Mouse (Mus musculus) heart, adult 9 months (tissue): ENCODE results near the gene Katnbl1.
A peak's percentile ranks its signal among the peaks of the same experiment; 100 is the strongest.
"Not testable (repeated sequence)": the region's sequence is repeated elsewhere in the genome, so short reads cannot be mapped to it uniquely, and the experiment has no call there.

ENCODE experiments used
- DNase-seq, 2 experiments: peaks; one replicate each; pipeline ENCODE4 v3.0.0; 2022; ENCODE audit warnings: low spot score in 2 of 2

The Katnbl1 gene

DNA sequence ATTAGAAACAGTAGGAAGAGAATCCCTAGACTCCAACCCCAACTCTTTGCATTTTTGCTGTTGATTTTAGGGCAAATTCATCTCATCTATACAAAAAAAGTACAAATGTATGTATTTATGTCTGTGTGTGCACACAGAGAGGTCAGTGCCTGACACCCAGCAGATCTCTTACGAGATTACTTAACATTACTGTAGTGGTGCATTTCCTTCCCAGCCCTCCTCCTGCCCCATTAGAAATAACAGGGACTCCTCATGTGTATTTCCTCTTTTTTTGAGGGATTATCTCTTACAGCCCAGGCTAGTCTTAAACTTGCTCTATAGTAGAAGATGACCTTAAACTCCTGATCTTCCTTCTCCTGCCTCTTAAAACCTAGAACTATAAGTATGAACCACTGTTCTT, 13.7 kb downstream of the Katnbl1 start:
- no peak for DNase-seq

DNA sequence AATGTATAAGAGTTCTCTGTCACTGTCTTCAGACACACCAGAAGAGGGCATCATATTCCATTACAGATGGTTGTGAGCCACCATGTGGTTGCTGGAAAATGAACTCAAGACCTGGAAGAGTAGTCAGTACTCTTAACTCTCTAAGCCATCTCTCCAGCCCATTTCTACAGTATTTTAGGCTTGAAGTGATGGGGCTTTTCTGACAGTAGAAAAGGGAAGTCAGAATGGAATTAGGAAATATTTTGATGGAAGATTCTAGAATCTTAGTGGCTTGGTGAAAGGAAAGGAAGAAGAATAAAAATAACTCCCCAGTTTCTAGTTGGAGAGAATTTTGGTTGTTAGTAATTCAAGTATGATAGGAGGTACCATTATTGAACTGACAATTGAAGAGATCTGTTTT, 14.9 kb downstream of the Katnbl1 start:
- DNase-seq = no peak

DNA sequence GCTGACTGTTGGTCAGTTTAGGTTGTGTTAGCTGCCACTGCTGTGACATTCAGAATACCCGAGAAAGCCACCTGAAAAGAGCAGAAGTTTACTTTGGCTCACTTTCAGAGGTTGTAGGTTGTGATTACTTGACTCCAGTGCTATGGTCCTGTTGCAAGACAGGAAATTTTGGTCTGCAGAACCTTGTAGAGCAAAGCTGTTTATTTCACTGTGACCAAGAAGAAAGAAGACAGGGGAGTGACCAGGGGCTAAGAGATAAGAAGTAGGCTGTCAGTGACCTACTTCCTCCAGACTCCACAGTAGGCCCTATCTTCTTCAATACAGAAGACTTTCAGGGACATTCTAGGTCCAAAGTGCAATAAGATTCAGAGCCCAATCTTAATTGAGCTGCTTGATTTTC, 17.6 kb downstream of the Katnbl1 start:
- DNase-seq = no peak

DNA sequence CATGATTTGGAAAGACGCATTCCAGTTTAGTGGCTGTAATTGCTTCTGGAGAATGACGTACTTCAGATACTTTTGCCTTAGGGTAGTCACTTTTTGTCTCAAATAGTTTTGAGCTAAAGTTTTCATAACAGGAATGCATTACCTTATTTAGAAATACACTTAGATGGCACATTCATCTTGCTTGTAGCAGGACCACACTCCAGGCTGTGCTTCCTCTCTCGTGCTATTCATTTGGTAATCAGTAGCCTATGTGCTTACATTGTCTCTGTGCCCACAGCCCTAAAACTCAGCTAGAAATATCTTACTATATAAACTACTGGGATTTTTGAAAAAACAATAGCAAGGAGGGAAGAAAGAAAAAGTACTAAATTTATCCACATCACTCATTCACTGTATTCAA, 28.0 kb downstream of the Katnbl1 start:
- no peak for DNase-seq

DNA sequence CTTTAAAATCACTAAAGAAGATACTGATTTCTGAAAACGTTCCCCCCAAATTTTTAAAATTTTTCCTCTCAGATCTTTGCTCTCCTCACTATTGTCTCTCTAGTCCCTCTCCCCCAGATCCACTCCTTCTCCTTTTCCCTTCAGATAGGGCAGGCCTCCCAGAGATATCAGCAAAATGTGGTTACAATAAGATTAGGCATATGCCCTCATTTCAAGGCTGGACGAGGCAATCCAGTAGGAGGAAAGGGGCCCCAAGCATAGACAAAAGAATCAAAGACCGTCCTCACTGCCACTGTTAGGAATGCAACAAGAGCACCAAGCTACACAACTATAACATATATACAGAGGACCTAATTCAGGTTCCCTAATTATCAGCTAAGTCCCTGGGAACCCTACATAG, 46.3 kb downstream of the Katnbl1 start:
- DNase-seq = no peak

DNA sequence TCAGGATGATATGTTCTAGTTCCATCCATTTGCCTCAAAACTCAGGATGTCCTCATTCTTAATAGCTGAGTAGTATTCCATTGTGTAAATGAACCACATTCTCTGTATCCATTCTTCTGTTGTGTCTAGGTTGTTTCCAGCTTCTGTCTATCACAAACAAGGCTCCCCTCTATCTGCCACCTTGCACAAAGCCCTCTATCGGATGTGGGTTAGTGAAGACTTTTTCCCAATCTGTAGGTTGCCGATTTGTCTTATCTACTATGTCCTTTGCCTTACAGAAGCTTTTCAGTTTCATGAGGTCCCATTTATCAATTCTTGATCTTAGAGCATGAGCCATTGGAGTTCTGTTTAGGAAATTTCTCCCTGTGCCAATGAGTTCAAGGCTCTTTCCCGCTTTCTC, 49.5 kb downstream of the Katnbl1 start:
- DNase-seq = not testable (repeated sequence)

DNA sequence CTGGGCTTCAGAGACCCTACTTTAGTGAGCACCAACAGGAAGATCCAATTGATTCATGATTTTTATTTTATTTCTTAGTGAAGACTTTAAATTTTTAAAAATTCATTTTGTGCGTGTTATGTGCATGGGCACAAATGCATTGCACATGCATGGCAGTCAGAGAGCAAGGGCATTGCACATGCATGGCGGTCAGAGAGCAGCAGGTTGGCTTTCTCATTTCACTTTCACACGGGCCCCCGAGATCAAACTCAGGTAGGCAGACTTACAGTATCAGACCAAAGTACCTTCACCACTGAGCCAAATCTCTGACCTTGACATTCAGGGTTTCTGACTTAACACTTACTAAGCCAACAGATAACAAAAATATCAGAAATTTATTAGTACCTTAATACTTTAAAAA, 50.7 kb downstream of the Katnbl1 start:
- no peak for DNase-seq

DNA sequence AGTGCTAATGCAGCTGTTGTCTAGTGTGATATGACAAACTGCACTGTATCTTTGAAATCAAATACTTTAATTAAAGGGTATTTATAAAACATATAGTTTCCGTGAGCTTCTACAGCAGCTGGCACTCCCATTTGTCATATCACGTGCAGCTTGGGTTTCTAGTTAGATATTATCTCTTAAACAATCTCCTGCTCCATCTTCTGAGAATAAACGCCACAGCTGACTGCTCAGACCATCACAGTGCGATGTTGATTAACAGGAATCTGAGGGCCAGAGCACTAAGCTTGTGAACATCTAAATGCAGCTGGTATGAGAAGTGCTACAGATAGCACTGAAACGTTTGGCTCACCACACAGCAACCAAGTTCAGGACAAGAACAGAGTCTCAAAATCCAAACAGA, 51.4 kb downstream of the Katnbl1 start:
- DNase-seq = no peak

DNA sequence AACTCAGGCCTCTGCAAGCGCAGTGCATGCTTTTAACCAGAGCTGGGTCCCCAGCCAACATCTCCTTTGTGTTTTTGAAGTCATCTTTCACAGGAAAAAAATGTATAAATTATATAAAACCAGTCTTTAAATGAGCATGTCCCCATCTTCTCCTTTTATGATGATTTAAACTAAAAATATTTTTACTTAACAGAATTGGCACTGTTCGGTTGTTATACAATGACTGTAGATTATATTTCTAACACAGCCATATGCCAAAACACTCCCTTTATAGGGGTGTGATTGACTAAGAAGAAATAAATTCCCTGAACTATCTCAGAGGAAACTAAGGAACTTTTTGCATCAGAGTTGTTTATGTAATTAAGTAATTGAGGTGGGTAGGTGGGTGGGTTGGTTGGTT, 53.5 kb downstream of the Katnbl1 start:
- no peak for DNase-seq

DNA sequence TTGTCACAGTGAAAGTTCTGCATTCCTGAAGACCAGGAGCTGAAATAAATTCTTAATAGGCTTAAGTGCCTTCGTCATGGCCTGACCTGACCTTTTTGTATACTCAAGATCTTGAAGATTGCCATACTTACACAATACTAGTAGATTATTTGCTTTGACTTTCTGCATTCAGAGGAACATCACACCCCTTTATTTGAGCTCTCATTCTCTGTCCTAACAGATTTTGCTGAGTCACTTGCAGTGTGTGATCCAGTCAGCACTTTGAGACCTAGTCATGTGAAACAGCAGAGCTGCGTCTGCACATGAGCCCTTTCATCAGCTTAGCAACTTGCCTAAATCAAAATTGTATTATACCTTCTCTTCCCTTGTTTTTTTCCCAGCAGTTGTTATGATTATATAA, 54.3 kb downstream of the Katnbl1 start:
- no peak for DNase-seq

DNA sequence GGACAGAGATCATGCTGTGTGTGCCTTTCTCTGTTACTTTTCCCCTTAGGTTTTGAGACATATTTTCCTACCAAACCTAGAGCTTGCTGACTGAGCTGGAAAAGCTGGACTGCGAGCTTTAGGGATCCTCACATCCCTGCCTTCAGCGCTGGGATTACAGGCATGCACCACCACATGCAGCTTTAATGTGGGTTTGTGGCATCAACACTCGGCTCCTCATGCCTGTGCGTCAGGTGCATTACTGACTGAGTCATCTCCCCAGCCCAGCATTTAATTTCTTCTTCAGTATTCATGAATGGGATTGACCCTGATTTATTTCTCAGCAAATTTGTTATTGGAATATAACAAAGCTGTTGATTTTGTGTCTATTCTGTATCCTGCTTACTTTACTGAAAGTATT, 57.3 kb downstream of the Katnbl1 start:
- DNase-seq = no peak

DNA sequence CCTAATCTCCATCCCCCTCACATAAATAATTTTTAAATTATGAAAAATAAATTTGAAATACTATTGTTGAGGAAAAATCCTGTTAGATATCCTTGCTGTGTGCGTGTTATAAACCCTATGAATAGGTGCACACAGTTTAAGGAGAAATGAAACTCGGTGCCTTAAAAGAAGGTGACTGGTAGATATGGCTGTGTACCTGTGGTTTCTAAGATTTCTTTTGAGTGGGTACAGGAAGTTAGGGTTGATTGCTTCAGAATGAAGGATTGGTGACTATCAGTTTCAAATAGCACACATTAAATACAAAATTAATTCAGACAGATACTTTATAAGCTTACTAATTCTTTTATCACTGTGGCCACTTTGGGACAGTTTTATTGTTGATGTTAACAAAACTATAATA, 58.6 kb downstream of the Katnbl1 start:
- DNase-seq = no peak

DNA sequence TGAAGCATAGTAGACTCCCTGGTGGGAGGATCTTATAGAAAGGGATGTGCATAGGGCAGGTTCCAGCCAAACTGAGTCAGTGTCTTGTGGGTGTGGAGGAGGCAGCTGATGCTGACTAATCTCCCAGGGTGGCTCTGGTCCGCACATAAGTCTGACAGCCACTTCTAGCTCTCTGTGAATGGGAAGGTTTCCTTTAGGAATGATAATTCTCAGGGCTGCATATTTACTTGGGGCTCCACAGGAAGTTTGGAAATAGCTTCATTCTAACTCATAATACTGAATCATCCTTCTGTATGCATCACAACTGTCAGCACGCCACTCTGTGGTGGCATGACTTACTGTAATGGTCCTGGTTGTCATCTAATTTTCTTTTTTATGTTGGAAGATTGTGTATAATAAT, 64.5 kb downstream of the Katnbl1 start:
- DNase-seq = no peak

DNA sequence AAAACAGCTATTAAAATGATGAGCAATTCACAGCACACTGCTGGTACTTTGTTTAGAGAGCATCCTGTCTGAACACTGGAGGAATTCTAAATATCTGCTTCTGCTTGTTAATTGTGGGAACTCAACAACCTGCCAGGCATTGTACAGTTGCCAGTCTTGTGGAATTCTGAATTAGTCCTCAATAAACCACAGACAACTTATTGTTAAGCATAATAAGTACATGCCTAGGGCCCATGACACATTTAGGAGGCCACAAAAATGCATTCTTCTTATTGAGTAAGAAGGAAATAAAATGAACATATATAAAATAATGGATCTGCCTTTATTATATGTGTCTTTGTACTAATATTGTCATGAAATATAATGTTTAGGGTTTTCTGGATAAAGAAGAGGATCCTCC, 66.5 kb downstream of the Katnbl1 start:
- DNase-seq = no peak

DNA sequence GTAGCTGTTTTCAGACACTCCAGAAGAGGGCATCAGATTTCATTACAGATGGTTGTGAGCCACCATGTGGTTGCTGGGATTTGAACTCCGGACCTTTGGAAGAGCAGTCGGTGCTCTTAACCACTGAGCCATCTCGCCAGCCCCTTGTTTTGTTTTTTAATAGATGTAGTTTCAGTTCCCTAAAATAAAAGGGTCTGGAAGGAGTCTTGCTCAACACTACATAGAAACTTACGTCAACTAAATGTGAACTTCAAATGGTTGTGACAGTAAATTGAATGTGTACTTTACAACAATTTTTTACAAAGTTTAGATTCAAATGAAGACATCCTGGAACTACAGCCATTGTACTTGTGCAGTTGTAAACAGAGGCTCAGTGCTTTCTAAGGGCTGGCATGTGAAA, 69.0 kb downstream of the Katnbl1 start:
- DNase-seq = not testable (repeated sequence)

DNA sequence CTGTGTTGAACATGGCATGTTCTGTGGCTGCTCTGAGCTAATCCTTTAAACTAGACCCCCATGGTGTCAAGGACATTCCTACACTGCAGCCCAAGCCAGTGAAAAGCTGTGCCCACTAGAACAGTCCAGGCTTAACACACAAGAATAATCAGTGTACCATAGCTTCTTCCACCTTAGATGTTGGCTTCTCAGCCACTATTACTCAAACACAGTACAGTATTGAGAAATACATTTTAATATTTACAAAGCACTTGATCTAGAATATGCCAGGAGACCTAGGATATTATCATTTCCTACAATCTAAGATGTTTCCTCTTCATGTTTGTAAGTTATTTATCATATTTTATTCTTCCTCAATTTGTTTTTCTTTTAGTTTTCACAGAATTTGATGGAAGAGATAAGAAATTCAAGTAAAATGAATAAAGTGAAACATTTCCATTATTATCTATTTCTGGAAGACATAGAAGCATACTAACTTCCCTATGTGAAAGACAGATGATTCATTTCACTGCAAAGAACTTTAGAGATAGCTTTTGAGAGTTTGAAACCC, 69.6 kb downstream of the Katnbl1 start:
- DNase-seq = no peak

DNA sequence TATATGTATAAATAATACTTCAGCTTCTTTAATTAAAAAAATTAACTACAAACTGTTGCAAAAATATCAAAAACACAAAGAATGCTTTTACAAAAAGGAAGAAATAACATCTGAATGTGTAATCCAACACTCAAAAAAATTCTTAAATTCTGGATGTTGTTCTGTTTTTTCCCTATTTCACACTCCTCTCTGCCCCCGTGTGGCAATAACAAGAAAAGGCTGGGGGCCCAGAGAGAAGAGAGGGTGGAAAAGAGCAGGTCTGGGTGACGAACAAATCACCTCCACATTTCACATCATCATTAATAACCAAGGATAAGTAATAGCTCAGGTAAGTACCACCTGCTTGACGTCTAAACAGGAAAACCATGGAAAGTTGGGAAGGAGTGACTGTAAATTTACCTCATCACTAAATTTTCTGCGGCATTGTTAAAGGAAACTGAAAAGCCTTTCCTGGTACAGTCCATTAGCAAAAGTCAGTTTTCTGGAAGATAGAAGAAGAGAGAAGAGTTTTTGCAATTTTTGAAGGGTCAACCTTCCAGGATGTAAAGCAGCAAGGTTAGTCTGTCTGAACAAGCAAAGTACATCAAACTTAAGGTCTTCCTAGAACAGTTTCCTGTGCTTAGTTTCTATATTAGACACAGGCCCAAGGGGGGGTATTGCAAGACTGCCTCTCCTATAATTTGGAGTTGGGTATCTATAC, 70.7 kb downstream of the Katnbl1 start:
- no peak for DNase-seq

DNA sequence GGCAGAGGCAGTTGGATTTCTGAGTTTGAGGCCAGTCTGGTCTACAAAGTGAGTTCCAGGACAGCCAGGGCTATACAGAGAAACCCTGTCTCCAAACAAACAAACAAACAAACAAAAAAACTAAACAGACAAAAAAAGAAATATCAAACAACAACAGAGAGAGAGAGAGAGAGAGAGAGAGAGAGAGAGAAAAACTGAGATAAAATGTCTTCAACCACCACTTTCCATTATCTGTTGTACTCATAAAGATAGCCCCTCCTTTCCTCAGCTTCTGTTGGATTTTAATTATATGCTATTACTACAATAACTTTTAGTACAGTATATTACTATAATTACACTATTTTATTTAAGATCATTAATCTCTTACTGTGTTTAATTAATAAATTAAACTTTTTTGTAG, 73.5 kb downstream of the Katnbl1 start:
- DNase-seq = not testable (repeated sequence)

DNA sequence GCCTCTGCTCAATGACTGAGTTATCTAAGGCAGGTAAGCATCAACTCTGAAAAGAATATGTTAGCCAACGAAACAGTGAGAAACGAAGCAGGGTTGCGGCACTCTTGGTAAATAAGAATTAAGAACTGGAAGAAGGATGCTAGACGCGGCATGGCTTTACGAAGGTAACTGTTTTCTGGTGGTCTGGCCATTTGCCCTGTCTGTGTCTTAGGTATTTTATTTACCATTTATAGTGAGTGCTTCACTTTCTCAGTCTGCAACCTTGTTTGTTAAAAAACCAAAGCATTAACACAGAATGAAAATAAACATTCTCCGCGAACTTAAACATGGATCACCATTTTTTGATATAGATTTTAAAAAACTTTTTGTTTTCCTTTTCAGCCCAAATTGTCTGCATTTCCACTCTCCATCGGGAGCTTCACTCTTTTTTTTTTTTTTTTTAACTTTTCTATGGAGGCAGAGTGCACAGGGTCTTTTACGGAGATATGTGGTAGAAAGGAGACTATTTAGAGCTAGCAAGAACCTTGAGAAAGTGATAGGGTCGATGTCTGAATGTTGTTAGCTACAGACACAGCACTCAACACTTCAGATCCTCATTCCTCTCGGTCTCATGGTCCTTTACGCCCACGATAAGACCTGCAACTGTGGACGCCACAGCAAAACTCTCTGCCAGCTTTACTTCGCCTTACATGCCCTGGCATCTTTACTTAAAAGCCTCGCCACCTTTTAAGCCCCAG, 75.3 kb downstream of the Katnbl1 start:
- DNase-seq = no peak

DNA sequence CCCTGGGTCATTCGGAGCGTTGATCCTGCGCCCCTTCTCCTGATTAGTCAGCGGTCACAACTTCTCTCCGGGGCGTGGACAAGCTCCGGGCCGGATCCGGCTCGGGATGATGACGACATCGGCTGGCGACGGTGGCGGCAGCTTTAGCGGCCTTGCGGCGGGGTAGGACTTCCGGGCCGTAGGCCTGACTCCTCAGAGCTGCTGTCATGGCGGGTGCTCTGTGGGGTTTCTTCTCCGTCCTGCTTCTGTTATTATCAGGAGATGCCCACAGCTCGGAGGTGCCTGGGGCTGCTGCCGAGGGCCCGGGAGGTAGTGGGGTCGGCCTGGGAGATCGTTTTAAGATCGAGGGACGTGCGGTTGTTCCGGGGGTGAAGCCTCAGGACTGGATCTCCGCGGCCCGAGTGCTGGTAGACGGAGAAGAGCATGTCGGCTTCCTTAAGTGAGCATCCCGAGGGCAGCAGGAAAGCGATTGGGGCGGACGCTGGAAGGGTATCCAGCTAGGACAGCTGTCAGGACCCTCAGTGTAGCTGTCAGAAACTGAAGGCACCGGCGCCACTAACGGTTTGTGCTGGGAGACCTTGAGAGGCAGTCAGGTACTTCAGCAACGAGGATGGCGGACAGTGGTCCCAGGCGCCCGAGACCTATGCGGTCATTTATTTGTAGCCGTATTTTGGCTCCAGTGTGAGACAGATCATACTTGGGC, 76.0 kb downstream of the Katnbl1 start, which contains the start of gene Emc7:
Gene Emc7 (plus strand): TSS at position 136 of the 703 bp plus-strand sequence.
- peak; percentile 95 to 96 for DNase-seq

DNA sequence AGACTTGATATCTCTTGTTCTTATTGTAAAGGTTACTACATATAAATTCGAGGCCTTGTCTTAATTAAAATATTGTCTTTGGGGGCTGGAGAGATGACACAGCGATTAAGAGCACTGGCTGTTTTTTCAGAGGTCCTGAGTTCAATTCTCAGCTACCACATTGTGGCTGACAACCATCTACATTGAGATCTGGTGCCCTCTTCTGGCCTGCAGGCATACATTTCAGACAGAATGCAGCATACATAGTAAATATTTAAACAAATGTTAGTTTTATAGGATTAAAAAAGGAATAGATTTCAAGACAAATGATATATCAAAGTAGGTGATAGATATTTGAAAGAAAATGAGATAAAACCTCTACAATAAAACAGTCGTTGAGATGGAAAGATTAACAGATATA, 81.5 kb downstream of the Katnbl1 start:
- DNase-seq = no peak
